In the genomic region with DNA sequence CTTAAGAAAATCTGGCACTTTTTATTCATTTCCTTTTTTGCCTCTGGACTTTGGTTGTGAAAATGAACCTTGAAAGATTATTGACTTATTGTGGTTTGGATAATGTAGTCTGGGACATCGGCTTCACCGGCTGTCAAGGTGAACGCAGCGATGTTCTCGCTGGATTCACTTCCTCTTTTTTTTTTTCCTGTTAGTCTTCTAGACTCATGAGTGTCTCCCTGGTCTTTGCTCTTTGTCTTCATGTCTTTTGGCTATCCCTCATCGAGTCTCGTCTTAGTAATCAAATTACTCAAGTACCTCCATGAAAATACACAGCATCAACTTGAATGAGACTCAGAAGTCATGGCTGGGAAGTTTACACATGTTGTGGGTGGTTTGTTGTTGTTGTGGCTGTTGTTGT, we compare ENCODE assay signal across 1 mouse cellular context.
TF ChIP-seq lines count a peak whose summit lies in the region.

No protein-coding gene starts in this region.

TF ChIP-seq in CH12.LX, 34 proteins besides CTCF, POLR2A, EP300 and RAD21 (continued from another document):
- 0 out of 2 replicates have a peak, but pooled peaks have one; percentile 34 for TF ChIP-seq CHD2 (IDR thresholded peaks at IDR 0.05; ENCODE audit: low read length)
TF ChIP-seq in CH12.LX: peak in this region for 14.
